Mouse (Mus musculus): ENCODE results near the gene Tex35. TPM values are rescaled to one million over a fixed set of nuclear protein-coding genes. Genes with fewer than 3 reads are reported as not detected.

Gene Tex35
- total RNA-seq, 2 experiments from 2014 or later = not detected

DNA sequence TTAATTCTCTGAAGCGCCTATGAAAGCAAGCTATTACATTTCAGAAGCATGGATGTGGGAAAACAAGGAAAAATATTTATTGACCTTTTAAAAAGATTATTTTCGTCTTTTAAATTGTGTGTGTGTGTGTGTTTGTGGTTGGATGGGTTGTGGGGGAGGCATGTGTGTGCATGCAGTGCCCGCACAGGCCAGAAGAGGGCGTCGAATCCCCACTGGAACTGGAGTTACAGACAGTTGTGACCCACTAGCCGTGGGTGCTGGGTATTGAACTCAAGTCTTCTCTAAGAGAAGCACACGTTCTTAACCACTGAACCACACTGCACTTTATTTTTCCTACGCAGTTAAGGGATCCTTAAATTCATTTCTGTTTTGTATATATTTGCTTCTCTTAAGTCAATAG is 26.5 kb downstream of the Tex35 start:
- ATAC-seq (ENCODE audit: poor library complexity, severe bottlenecking) = no peak

DNA sequence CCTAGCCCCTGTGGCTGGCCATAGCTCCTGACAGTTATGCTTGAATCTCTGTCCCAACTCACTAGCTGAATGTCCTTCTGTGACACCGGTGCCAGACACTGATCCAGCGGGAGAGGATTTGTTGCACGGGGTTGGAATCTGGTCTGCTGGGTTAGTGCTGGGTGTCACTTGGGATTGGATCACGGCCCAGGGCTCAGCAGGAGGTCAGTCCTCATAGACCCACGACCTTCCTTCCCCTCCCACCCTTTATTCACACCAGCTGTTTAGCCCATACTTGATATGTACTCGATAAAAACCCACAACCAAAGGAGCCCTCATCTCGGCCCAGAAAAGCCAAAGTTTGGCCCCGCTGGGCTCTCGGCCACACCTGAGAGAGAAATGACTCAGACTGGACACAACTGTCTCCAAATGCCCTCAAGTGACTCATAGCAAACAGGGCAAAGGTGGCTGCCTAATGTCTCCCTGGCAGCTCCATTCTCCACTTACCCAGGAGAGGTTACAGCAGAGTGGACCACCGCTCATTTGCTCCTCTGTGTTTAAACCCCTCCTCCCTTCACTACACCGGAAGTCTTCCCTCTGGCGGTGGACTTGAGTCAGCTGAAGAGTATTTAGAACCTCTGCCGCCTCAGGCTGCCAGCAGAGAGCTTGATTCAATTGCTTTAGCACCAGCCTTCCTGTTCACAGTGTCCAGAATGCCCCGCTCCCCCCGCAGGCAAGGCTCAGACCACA is 27.2 kb downstream of the Tex35 start:
- no peak for ATAC-seq (ENCODE audit: poor library complexity, severe bottlenecking)

DNA sequence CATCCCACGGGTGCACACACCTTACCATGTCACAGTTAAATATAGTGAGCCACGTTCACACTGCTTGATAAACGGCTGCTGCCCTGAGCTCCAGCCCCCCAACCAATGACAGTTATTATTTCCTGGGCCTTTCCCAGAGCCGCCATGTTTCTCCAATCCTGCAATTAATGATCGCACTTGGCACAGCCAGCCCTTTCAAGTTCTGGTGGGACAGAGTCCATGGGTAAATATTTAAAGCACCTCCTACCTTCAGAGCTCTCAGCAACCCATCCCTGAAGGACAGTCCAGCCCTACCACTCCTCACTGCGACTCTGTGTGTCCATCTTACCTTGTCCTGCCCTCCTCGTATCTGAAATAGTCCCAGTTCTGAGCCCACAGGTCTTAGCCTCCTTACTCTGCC is 28.4 kb downstream of the Tex35 start:
- ATAC-seq (ENCODE audit: poor library complexity, severe bottlenecking) = no peak

DNA sequence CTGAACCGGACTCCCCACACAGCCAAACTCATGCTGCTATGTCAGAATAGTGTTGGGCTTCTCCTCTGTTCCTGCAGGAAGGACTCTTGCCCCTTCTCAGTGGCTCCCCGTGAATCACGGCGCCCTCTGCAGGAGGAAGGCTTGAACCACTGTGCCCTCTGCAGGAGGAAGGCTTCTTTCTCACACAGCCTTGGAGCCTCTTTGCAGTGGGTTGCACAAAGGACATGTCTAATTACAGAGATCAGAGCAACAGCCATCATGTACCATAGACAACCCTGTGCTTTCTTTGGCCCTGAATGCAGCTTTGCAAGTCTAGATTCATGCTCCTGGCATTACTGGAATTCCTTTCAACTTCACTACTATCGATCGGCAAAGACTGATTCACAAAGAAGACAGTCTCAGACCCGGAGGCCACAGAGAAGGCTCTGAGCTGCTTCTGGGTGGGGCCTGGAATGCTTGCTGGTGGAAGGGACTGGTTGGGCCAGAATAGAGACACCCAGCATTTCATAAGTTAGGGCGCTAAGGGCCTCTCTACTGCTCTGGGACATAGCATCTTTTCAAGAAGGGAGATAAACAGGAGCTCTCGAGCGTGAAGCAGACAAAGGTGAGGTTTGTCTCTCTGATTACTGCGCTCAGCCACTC is 29.0 kb downstream of the Tex35 start:
- ATAC-seq (ENCODE audit: poor library complexity, severe bottlenecking) = peak; percentile 29; the same call in 1 of the 2 replicates

DNA sequence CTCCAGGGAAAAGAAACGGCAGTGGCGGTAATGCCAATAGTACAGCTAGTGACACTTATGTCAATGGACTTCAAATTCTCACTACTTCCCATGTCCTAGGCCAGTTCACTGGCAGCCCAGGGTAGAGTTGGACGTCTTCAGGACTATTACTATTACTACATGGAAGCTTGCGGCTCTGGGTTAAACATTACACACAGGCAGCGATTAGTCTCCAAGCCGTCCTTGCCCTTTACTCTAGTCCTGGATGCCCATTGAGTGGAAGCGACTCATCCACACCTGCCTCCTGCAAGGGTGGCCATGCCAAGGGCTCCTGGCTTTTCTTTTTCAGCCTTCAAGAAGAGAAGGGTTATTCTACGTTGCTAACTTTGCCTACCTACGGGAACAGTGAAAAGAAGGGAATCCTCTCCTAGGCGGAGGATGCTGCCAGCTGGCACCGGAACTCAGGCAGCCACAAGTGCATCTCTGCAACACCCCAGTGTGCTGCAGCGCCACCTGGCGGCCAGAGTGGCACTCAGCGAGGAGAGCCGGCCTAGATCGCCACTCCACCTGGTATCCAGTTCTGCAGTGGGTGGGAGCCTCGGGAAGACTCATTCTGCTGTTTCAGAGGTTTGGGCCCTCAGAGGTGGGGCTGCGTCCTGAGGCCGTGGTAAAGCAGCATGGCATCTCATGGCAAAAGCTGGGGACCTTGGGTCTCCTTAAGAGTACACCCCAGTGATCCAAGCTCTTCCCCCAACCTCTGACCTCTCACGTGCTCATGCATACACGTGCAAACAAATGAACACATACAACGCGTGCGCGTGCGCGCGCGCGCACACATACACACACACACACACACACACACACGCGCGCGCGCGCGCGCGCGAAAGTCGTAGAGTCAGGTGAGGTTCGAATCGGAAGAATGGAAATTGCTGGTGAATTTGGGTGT is 31.4 kb downstream of the Tex35 start:
- ATAC-seq (ENCODE audit: poor library complexity, severe bottlenecking) = peak; percentile 89

DNA sequence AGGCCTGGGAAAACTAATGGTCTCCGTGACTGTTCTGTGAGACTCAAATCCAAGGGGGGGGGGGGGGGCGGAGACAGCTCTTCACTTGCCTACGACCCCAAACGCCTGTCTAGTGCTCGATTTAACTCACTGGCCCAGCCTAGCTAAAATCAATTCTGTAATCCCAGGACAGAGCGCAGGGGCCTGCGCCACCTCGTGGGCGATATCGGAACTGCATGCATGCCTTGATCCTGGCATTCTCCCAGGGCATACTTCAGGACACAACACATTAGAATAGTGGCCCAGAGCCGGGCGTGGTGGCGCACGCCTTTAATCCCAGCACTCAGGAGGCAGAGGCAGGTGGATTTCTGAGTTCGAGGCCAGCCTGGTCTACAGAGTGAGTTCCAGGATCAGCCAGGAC is 32.2 kb downstream of the Tex35 start:
- ATAC-seq (ENCODE audit: poor library complexity, severe bottlenecking) = peak; percentile 82

DNA sequence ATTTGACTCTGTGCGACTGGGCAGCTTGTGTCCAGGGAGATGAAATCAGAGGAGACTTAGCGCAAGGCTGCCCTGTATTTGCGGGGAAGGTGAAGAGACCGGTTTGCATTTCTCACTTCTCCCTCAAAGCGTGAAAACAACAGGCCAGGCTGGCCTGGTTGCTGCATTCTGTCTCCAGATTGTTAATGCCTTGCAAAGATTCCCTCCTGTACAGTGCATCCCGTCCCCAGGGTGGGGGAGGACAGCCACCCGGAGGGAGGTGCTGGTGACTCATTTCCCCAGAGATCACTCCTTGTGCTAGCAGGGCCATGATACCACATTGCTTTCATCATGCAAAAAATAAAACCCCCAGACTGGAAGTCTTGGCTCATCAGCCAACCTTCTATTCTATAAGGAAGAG is 33.5 kb downstream of the Tex35 start:
- no peak for ATAC-seq (ENCODE audit: poor library complexity, severe bottlenecking)

DNA sequence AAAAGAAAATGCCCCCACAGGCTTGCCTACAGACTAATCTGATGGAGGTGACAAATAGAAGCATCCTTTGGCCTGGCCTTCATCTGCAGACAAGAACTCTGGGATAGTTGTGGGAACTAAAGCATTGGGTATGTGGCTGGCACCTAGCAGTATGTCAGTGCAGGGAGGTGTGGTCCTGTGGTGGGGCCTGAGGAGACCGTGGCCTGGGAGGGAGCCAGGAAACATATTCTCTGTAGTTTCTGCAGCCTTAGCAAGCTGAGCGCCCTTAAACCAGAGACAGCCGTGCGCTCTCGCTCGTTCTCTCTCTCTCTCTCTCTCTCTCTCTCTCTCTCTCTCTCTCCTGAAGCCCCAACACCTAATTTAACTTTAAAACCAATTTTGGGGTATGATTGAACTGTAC is 34.1 kb downstream of the Tex35 start:
- no peak for ATAC-seq (ENCODE audit: poor library complexity, severe bottlenecking)

DNA sequence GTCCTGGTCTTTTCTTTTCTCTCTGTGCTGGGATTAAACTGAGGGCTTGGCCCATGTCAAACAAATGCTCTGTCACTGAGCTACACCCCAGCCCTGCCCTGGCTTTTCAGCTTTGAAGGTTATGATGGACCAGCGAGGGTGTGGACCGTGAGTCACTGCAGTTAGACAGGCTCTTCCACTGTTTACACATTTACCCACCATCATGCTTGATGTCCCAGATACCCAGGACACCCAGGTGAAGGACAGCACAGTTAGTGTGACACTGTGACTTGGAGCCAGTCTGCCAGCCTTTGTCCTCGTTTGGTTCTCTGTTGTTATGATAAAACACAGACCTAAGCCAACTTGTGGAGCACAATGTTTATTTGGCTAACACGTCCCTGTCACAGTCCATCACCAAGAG is 34.9 kb downstream of the Tex35 start:
- ATAC-seq (ENCODE audit: poor library complexity, severe bottlenecking) = no peak

DNA sequence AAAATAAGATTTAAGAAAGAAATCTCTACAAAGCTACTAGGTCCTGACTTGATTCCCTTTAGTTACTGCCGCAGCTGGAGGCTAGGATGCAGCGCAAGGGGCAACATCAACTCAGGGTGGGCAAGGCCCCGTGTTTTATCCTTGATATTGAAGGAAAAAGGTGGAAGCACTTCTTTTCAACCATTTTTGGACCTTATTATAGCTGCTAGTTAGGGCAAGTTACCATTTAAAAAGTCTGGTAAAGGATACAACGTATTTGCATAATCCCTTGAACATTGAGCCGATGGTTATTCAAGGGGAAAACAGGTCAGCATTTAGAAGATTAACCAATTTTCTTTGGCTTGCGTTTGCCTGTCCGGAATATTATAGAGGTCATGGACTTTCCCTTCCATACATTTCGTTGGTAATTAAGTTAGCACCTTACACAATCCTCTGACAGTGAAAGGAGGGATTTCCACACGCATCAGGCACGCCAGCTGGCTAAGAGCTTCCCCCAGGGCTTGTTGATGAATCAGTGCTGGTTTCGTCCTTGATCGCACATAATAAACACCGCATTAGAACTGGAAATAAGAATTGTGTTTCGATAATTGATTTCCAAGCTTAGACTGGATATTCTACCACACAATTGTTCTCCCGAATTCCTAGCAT is 39.2 kb downstream of the Tex35 start:
- ATAC-seq (ENCODE audit: poor library complexity, severe bottlenecking) = no peak

DNA sequence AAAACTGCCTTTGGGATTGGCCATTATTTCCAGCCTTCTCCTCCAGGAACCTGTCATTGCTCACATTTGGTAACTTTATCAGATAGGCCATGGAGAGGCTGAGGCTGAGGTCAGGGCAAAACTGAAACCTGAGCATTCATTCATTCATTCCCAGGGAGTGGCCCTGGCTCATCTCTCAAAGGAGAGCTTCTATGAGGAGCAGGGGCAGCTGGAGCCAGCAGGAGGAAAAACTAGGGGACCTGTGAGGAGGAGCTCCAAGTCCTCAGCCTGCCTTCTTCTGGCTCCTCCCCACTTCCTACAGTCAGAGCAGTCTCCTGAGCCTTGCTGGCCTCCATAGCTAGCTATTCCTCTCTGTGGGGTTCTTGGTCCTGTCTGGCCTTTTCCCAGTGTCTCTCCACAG is 40.2 kb downstream of the Tex35 start:
- no peak for ATAC-seq (ENCODE audit: poor library complexity, severe bottlenecking)

DNA sequence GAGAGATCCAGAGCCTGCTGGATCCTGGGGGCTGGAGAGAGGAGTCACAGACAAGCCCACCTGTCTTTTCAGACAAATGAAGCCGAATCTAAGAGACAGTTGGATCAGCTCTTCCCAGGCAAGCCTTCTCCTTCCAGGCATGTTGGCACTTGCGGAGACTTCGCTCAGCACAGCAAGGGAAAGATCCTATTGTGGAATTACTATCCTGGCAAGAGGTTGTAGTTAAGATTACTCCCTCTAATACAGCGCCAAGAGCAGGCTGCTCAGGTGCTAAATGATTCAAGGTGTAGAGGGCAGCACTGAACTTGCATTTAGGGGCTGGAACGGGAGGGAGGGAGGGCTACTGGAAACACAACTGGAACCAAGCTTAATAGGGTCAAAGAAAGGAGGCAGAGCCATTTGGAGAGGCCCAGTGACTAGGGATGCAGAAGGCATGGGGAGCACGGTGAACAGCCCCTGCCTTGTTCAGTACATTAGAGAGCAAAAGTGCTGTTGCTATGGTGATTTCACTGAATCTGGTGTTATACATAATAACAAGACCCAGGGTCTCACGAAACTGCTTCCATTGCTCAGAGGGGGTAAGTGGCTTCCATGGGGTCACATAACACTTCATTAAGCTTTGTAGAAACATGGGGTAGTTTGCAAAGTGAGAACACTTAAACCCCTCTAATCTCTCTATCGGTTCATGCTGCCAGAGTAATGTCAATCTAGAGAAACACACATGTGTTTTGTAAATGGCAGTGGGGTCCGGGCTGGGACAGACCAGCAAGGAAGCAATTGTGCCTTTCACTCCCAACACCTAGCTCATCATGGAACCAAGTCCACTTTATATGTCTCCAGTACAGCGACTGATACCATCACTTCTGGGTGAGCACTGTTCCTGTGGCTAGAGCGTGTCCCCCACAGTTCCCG is 42.4 kb downstream of the Tex35 start:
- ATAC-seq (ENCODE audit: poor library complexity, severe bottlenecking) = no peak

DNA sequence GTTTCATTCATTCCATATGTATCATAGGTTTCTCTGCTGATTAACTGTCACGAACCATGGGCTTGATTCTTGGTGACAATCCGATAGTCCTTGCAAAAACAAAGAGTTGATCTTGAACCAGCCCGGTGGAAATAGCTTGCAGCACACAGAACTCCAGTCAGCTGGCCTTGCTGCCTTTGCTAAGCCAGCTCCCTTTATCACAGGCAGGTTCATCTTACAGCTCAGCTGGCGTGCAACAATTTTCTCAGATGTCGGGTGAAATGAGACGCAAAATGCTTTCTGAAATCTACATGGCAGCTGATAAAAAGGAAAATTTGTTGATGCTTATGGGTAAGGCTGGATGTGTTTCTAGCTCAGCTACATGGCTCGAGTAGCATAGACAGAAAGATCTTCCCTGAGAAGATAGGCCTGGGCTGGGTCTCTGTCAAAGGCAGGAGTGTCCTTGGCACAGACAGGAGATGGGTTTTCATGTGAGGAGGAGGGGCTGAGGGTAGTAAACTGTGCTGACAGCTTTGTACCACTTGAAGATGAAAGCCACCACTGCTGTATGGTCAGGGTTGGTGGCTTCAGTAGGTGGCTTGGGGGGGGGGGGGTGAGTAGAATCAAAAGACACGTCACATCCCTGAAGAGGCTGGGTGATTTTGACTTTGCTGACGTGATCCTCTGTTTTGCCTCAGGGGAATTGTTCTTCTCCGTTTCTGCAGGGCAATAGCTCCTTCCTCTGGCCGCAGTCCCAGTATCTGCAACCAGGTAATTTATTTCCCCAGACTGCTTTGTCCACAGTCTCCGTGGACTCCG is 45.0 kb downstream of the Tex35 start:
- no peak for ATAC-seq (ENCODE audit: poor library complexity, severe bottlenecking)

DNA sequence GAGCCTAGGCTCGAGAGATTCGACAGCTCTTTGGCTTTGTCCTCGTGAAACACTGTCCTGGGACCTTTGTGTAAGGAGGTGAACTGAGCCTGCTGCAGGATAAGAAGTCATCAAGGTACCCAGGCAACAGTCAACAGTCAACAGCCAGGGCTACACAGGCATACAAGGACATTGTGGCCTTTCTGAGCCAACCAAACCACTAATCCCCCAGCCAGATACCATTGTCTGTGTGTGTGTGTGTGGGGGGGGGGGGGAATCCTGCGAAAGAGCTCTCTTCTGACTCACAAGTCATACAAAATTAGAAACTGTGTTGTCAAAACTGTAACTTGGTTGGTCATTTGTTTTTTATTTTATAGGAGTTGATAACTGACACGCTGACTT is 46.0 kb downstream of the Tex35 start:
- ATAC-seq (ENCODE audit: poor library complexity, severe bottlenecking) = no peak

DNA sequence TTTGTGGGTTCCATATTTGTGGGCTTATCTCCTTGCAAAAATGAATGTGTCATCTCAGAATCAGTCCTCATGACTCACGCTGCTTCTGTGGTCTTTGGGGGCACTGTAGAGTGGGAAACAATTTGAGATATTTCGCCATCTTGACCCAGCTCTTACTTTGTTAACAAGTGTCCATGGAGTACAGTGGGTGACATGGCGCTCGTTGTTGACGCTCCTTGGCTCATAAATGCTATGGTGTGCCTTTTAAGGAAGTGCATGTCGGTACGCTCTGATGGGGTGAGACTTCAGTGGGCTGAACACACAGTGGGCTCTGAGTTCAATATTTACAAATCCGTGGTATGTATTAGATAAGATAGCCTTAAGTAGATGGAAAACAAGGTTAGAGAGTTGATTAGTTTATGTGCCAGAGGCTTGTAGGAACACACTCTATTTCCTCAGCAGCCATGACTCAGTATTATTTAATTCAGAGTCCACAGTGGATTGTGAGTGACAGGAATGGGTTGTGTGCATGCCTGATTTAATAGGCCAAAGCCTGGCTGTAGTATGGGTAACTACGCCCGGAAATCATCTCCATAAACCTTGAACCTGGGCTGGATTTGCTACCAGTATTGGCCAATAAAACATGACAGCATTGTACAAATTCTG is 46.6 kb downstream of the Tex35 start:
- ATAC-seq (ENCODE audit: poor library complexity, severe bottlenecking) = peak; percentile 50

DNA sequence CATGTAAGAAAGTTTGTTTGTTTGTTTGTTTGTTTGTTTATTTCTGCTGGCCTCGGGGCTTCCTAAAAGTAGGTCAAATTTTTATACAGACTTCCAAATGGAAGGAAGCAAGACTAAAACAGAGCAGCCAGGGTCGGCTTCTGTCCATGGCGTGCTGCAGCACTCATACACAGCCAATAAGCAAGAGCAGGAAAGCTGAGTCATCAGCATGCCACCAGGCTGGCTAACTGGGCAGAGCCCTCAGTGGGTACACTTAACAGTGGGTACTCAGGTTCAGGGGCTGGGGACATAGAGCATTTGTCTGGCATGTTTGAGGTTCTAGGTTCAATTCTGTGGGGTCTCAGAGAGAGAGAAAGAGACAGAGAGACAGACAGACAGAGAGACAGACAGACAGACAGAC is 47.3 kb downstream of the Tex35 start:
- ATAC-seq (ENCODE audit: poor library complexity, severe bottlenecking) = no peak

DNA sequence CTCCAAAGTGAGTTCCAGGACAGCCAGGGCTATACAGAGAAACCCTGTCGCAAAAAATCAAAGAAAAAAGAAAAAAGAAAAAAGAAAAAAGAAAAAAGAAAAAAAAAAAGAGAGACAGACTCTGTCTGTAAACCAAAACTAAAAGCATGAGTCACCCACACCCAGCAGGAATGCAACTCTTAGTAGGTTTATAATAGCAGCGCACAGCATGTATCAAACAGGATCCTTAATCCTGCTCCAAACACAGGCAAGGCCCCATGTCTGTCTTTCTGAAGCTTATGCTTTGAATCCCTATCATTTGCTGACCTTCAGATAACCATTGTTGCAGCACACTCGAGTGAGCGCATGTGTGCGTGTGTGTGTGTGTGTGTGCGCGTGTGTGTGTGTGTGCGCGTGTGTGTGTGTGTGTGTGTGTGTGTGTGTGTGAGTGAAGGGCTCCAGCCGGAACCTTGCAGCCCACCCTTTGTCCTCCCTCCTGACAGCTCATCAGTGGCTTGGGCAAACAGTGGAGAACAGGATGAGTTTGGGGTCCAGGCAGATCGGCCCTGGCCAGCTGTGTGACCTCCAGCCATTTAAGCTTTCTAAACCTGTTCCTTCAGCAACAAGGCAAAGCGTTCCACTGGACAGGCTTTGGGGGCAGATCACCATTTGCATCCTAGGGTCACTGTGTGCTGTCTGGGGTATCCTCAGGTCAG is 47.9 kb downstream of the Tex35 start:
- ATAC-seq (ENCODE audit: poor library complexity, severe bottlenecking) = no peak

DNA sequence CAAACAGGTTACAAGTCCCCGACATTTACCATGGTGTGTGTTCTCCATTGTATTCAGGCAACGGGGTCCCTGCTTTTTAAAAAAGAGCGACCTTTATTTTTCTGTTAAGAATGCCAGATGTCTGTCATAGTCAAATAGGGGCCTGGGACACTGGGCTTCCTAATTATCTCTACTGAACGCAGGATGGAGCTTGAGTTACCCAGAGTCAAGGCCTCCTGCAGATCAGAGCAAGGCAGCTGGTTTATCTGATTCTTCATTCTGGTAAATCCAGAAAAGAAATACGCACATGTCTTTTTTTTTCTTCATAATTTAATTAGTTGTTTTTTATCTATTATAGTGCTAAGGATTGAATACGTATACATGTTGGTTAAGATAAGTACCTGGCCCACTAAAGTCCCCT is 52.6 kb downstream of the Tex35 start:
- no peak for ATAC-seq (ENCODE audit: poor library complexity, severe bottlenecking)
